8 mouse cellular contexts compared by ENCODE assay signal in the genomic region with DNA sequence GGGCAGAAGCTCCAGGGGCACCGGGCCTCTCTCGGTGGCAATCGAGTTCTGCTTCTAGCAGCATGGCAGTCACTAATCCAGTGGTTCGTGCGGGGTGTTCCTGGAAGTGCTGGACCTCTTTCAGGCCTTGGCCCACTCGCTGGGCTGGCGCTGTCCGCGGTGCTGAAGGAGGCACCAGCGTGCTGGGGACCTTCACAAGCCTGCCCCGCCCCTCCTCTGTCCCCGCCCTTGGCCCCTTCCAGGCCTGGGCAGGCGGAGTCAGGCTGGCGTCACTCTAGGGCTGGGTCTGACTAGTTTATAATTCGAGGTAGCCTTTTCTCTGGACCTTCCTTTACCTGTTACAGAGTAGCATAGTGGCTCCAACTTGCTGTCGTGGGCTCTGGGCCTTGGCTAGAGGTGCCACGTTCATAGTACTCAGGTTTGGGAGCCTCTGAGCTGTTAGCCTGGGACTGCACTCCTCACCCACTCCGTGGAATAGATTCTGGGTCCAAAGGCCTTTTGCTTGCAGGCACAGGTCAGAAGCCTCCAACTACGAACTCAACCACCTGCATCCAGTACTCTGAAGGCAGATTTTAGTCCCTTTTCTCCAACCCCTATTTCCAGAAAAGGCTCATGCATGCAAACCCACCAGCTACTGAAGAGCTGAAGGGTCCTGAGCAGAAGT. TPM values are rescaled to one million over a fixed set of nuclear protein-coding genes. Genes with fewer than 3 reads are reported as not detected.
A peak's percentile ranks its signal among the peaks of the same experiment; 100 is the strongest.
DNase-seq lines count a peak whose midpoint lies in the region; ATAC-seq lines count a peak whose summit lies in the region.

Lhx3 (minus strand) TSS at position 164 of the 664 bp plus-strand sequence.

- peaks cover 29% of the 10 kb centered on the region for H3K36me3 ChIP-seq in forebrain, embryonic 14.5 days (ENCODE audit: control insufficient read depth, insufficient read depth, low read length)
- H3K36me3 ChIP-seq in lung, embryonic 16.5 days (ENCODE audit: control insufficient read depth, insufficient read depth, low read length), result peaks cover 12% of the 10 kb centered on the region

- peak; percentile 57; the same call in 1 of the 2 replicates for ATAC-seq in forebrain, embryonic 14.5 days
- ATAC-seq in lung, embryonic 16.5 days (ENCODE audit: low read depth), result peak; percentile 97

- peak; percentile 57 for DNase-seq in 416B (ENCODE audit: low read depth)
- DNase-seq in adrenal gland, adult (ENCODE audit: inconsistent age in 2 of 2, low spot score in 1 of 2), result peak; percentile 91 to 97
- peak; percentile 68 for DNase-seq in forebrain, embryonic 14.5 days (ENCODE audit: low spot score)
- peak; percentile 96 for DNase-seq in heart, postnatal 4 days
- DNase-seq in large intestine, adult 2 months (ENCODE audit: low read depth, low spot score), result peak; percentile 32
- DNase-seq in retina, postnatal 1 day, result peak; percentile 88
- DNase-seq in urinary bladder, postnatal 36 days (ENCODE audit: low spot score in 2 of 2), result peak; percentile 74 to 85

- H3K9ac ChIP-seq in forebrain, embryonic 14.5 days (ENCODE audit: low read length), result no peak within 1 kb of the TSS
- no peak within 1 kb of the TSS for H3K9ac ChIP-seq in lung, embryonic 16.5 days (ENCODE audit: low read length)

- H3K27me3 ChIP-seq in forebrain, embryonic 14.5 days (replicated peaks; ENCODE audit: control insufficient read depth, insufficient read depth, low read length), result peaks cover 46% of the 10 kb centered on the region
- H3K27me3 ChIP-seq in lung, embryonic 16.5 days (ENCODE audit: control insufficient read depth, insufficient read depth, low read depth, low read length), result peaks cover 48% of the 10 kb centered on the region

- no peak within 1 kb of the TSS for H3K4me3 ChIP-seq in forebrain, embryonic 14.5 days (ENCODE audit: low read depth, low read length)
- H3K4me3 ChIP-seq in lung, embryonic 16.5 days (ENCODE audit: low read length), result no peak within 1 kb of the TSS

- H3K4me1 ChIP-seq in forebrain, embryonic 14.5 days (ENCODE audit: control insufficient read depth, insufficient read depth, low read length), result peaks cover 13% of the 10 kb centered on the region
- peaks cover 3% of the 10 kb centered on the region; the same call in 1 of the 2 replicates for H3K4me1 ChIP-seq in lung, embryonic 16.5 days (replicated peaks; ENCODE audit: control insufficient read depth, insufficient read depth, low read length)

- no peaks in the 10 kb centered on the region for H3K9me3 ChIP-seq in forebrain, embryonic 14.5 days (replicated peaks; ENCODE audit: control insufficient read depth, low read length)
- H3K9me3 ChIP-seq in lung, embryonic 16.5 days (ENCODE audit: control insufficient read depth, low read length), result no peaks in the 10 kb centered on the region

- 4% methylated on average over 19 of the region's 19 CpGs for WGBS in forebrain, embryonic 14.5 days
- 6% methylated on average over 19 of the region's 19 CpGs for WGBS in large intestine, adult 2 months
- WGBS in lung, embryonic 16.5 days, result 6% methylated on average over 19 of the region's 19 CpGs

- no peak within 1 kb of the TSS for H3K4me2 ChIP-seq in forebrain, embryonic 14.5 days (ENCODE audit: low read length)
- no peak within 1 kb of the TSS for H3K4me2 ChIP-seq in lung, embryonic 16.5 days (ENCODE audit: low read depth, low read length)

- H3K27ac ChIP-seq in forebrain, embryonic 14.5 days (ENCODE audit: low read depth, low read length), result no peak within 1 kb of the TSS
- no peak within 1 kb of the TSS for H3K27ac ChIP-seq in lung, embryonic 16.5 days (ENCODE audit: low read length)

RNA-seq across cellular contexts. Expression of gene Lhx3, which starts in this region (rescaled TPM):
- not detected in 2 replicates for polyA plus RNA-seq in forebrain, embryonic 14.5 days (2014; fragmentation: Nextera tagmentation; extraction: Ambion mirVana)
- total RNA-seq in heart, postnatal 4 days (2021), result not detected
- polyA plus RNA-seq in large intestine, adult 2 months (2012; rRNA removed), result 0.10 TPM in 1 of 2 replicates, not detected in the other
- not detected in 2 replicates for polyA plus RNA-seq in lung, embryonic 16.5 days (2015; fragmentation: Nextera tagmentation; extraction: Ambion mirVana)

Comparison
In these comparisons a context has a peak if more than half of its experiments do, and no peak if none do; other contexts are left out.
1. Peak in DNase-seq and ATAC-seq in forebrain, embryonic 14.5 days; RNA of the gene not detected or under 1 TPM.
2. Peak in DNase-seq in heart, postnatal 4 days; RNA of the gene not detected or under 1 TPM.
3. Peak in DNase-seq in large intestine, adult 2 months; RNA of the gene not detected or under 1 TPM.
4. Peak in ATAC-seq in lung, embryonic 16.5 days; RNA of the gene not detected or under 1 TPM.
5. DNase-seq: peak in every context shown above with its lines; median percentile 96 in heart, postnatal 4 days; 94 in adrenal gland, adult; 88 in retina, postnatal 1 day; 80 in urinary bladder, postnatal 36 days; 68 in forebrain, embryonic 14.5 days; 57 in 416B; 32 in large intestine, adult 2 months.